ENCODE assay signal across 9 mouse cellular contexts in the genomic region with DNA sequence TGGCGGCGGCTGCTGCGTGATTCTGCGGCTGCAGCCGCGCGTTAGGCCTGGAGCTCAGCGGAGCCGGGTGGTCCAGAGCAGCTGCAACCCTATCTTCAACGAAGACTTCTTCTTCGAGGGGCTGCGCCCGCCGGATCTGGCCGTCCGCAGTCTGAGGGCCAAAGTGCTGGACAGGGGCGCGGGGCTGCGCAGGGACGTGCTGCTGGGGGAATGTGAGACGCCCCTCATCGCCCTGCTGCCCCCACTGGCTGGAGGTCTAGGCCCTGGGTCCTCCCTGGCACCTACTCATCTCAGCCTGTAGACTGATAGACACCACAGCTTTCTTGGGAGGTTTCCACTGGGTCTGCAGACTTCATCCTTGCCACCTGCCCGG. TPM values are rescaled to one million over a fixed set of nuclear protein-coding genes. Genes with fewer than 3 reads are reported as not detected.
DNase-seq lines count a peak whose midpoint lies in the region; ATAC-seq and TF ChIP-seq lines count a peak whose summit lies in the region.
"Had no signal": no experiment of that assay in that cellular context is flagged by ENCODE, and none has a peak within 500 bp of the region (broad histone marks: within the 10 kb centered on the region; RNA-seq: fewer than 3 reads in every experiment).

No protein-coding gene starts in this region.

- no peaks in the 10 kb centered on the region for H3K27me3 ChIP-seq in cerebellum, adult 2 months (ENCODE audit: control insufficient read depth, insufficient read depth, low read length)
- H3K27me3 ChIP-seq in neural tube, embryonic 11.5 days (ENCODE audit: control insufficient read depth, insufficient read depth, low read length), result peaks cover 17% of the 10 kb centered on the region
- H3K27me3 ChIP-seq in limb, embryonic 11.5 days (ENCODE audit: control insufficient read depth, insufficient read depth, low read length), result peaks cover 40% of the 10 kb centered on the region
- no peaks in the 10 kb centered on the region for H3K27me3 ChIP-seq in stomach, embryonic 14.5 days (ENCODE audit: control insufficient read depth, insufficient read depth, low read length)

- peak; percentile 33; the same call in 1 of the 2 replicates for ATAC-seq in neural tube, embryonic 11.5 days (ENCODE audit: insufficient read depth, low FRiP score, low TSS enrichment)
- ATAC-seq in limb, embryonic 11.5 days (ENCODE audit: insufficient number of reproducible peaks, low FRiP score, low TSS enrichment, low read depth), result peak; percentile 7; the same call in 1 of the 2 replicates
- peak; percentile 44; the same call in 1 of the 2 replicates for ATAC-seq in stomach, embryonic 14.5 days (ENCODE audit: insufficient number of reproducible peaks, insufficient read depth, low FRiP score, low read depth)

- DNase-seq in cerebellum, adult 2 months, result no peak
- no peak for DNase-seq in cerebellum, adult 11 months
- no peak for DNase-seq in neural tube, embryonic 11.5 days (ENCODE audit: low spot score)
- no peak for DNase-seq in neural tube, embryonic 10.5 days (ENCODE audit: extremely low spot score, low spot score)
- DNase-seq in limb, embryonic 11.5 days (ENCODE audit: low spot score), result peak; percentile 49
- DNase-seq in urinary bladder, postnatal 4 days (ENCODE audit: low spot score in 2 of 2), result no peak
- no peak for DNase-seq in adrenal gland, adult 18-20 months (ENCODE audit: low spot score in 2 of 2)

- no peak for TF ChIP-seq CTCF in cerebellum, adult 2 months (IDR thresholded peaks at IDR 0.05; ENCODE audit: borderline replicate concordance, insufficient read depth, low read depth, low read length)

- 10% methylated on average over 23 of the region's 23 CpGs for WGBS in cerebellum, adult 2 months
- WGBS in neural tube, embryonic 11.5 days, result 4% methylated on average over 19 of the region's 23 CpGs
- 4% methylated on average over 23 of the region's 23 CpGs for WGBS in limb, embryonic 11.5 days
- 5% methylated on average over 23 of the region's 23 CpGs for WGBS in stomach, embryonic 14.5 days

- peak overlapping the region; percentile 83 for H3K4me2 ChIP-seq in neural tube, embryonic 11.5 days (ENCODE audit: low read depth)
- peak overlapping the region; percentile 92 for H3K4me2 ChIP-seq in limb, embryonic 11.5 days (ENCODE audit: low read depth, severe bottlenecking)
- peak overlapping the region; percentile 92 for H3K4me2 ChIP-seq in stomach, embryonic 14.5 days (replicated peaks; ENCODE audit: low read depth, low read length)

- TF ChIP-seq POLR2A in cerebellum, adult 2 months (IDR thresholded peaks at IDR 0.05; ENCODE audit: borderline replicate concordance, insufficient read depth, low read length), result no peak

- H3K9ac ChIP-seq in neural tube, embryonic 11.5 days (ENCODE audit: low read length), result peak overlapping the region; percentile 82
- peak overlapping the region; percentile 76 for H3K9ac ChIP-seq in limb, embryonic 11.5 days (ENCODE audit: low read length)
- H3K9ac ChIP-seq in stomach, embryonic 14.5 days (replicated peaks; ENCODE audit: low read depth, low read length), result peak overlapping the region; percentile 68

- 0 out of 2 replicates have a peak overlapping the region, but pooled peaks have one; percentile 44 for H3K27ac ChIP-seq in cerebellum, adult 2 months (ENCODE audit: insufficient read depth, low read length)
- H3K27ac ChIP-seq in neural tube, embryonic 11.5 days (ENCODE audit: low read depth, low read length), result no peak overlapping the region
- H3K27ac ChIP-seq in limb, embryonic 11.5 days (replicated peaks; ENCODE audit: low read depth, low read length), result no peak overlapping the region
- H3K27ac ChIP-seq in stomach, embryonic 14.5 days (ENCODE audit: low read length), result no peak overlapping the region

- H3K9me3 ChIP-seq in neural tube, embryonic 11.5 days (ENCODE audit: control insufficient read depth, low read length), result no peaks in the 10 kb centered on the region
- peaks cover 4% of the 10 kb centered on the region; the same call in 1 of the 2 replicates for H3K9me3 ChIP-seq in limb, embryonic 11.5 days (ENCODE audit: control insufficient read depth, low read length)
- H3K9me3 ChIP-seq in stomach, embryonic 14.5 days (ENCODE audit: control insufficient read depth, low read depth, low read length), result no peaks in the 10 kb centered on the region

- H3K4me3 ChIP-seq in cerebellum, adult 2 months (replicated peaks; ENCODE audit: insufficient read depth, low read depth, low read length), result peak overlapping the region; percentile 44
- H3K4me3 ChIP-seq in neural tube, embryonic 11.5 days (ENCODE audit: low read depth, low read length), result peak overlapping the region; percentile 52
- H3K4me3 ChIP-seq in limb, embryonic 11.5 days (ENCODE audit: low read depth, low read length), result peak overlapping the region; percentile 50
- H3K4me3 ChIP-seq in stomach, embryonic 14.5 days (ENCODE audit: low read depth, low read length), result peak overlapping the region; percentile 48

- H3K36me3 ChIP-seq in neural tube, embryonic 11.5 days (ENCODE audit: control insufficient read depth, insufficient read depth, low read length), result no peaks in the 10 kb centered on the region
- no peaks in the 10 kb centered on the region for H3K36me3 ChIP-seq in limb, embryonic 11.5 days (ENCODE audit: control insufficient read depth, insufficient read depth, low read length)
- no peaks in the 10 kb centered on the region for H3K36me3 ChIP-seq in stomach, embryonic 14.5 days (ENCODE audit: control insufficient read depth, insufficient read depth, low read length)

- H3K4me1 ChIP-seq in cerebellum, adult 2 months (ENCODE audit: control insufficient read depth, insufficient read depth, low read length), result no peaks in the 10 kb centered on the region
- peaks cover 3% of the 10 kb centered on the region; the same call in 1 of the 2 replicates for H3K4me1 ChIP-seq in neural tube, embryonic 11.5 days (ENCODE audit: control insufficient read depth, insufficient read depth, low read length)
- no peaks in the 10 kb centered on the region for H3K4me1 ChIP-seq in limb, embryonic 11.5 days (ENCODE audit: control insufficient read depth, insufficient read depth, low read length)
- no peaks in the 10 kb centered on the region for H3K4me1 ChIP-seq in stomach, embryonic 14.5 days (ENCODE audit: control insufficient read depth, insufficient read depth, low read length)

RNA-seq across cellular contexts. Expression of a gene that starts 1.9 kb away (rescaled TPM):
- polyA plus RNA-seq in cerebellum, adult 2 months (2012; rRNA removed), result 3.5 and 3.7 TPM in 2 replicates
- 1.4 and 1.6 TPM in 2 replicates for polyA plus RNA-seq in neural tube, embryonic 11.5 days (2014; fragmentation: Nextera tagmentation; extraction: Ambion mirVana)
- polyA plus RNA-seq in limb, embryonic 11.5 days (2014; fragmentation: Nextera tagmentation; extraction: Ambion mirVana), result 1.0 and 1.2 TPM in 2 replicates
- 2.1 and 2.2 TPM in 2 replicates for polyA plus RNA-seq in stomach, embryonic 14.5 days (2014; fragmentation: Nextera tagmentation; extraction: Ambion mirVana)
- total RNA-seq in adrenal gland, adult 18-20 months (2021), result under 1 TPM; 0.38 to 0.40 TPM

RNA-seq across cellular contexts. Expression of a gene that starts 8.5 kb away (rescaled TPM):
- 20.4 and 20.9 TPM in 2 replicates for polyA plus RNA-seq in cerebellum, adult 2 months (2012; rRNA removed)
- 0.28 TPM in 1 of 2 replicates, not detected in the other for polyA plus RNA-seq in neural tube, embryonic 11.5 days (2014; fragmentation: Nextera tagmentation; extraction: Ambion mirVana)
- 0.44 and 0.85 TPM in 2 replicates for polyA plus RNA-seq in limb, embryonic 11.5 days (2014; fragmentation: Nextera tagmentation; extraction: Ambion mirVana)
- 4.2 and 5.3 TPM in 2 replicates for polyA plus RNA-seq in stomach, embryonic 14.5 days (2014; fragmentation: Nextera tagmentation; extraction: Ambion mirVana)
- 10 to 100 TPM; 20.3 to 27.7 TPM for total RNA-seq in adrenal gland, adult 18-20 months (2021)

RNA-seq across cellular contexts. Expression of a gene that starts 22.2 kb away (rescaled TPM):
- polyA plus RNA-seq in cerebellum, adult 2 months (2012; rRNA removed), result not detected in 2 replicates
- 0.19 TPM in 1 of 2 replicates, not detected in the other for polyA plus RNA-seq in neural tube, embryonic 11.5 days (2014; fragmentation: Nextera tagmentation; extraction: Ambion mirVana)
- polyA plus RNA-seq in limb, embryonic 11.5 days (2014; fragmentation: Nextera tagmentation; extraction: Ambion mirVana), result not detected in 2 replicates
- 1.4 and 1.6 TPM in 2 replicates for polyA plus RNA-seq in stomach, embryonic 14.5 days (2014; fragmentation: Nextera tagmentation; extraction: Ambion mirVana)
- not detected for total RNA-seq in adrenal gland, adult 18-20 months (2021)
- total RNA-seq: left cerebral cortex, postnatal 10 days had no signal

RNA-seq across cellular contexts. Expression of a gene that starts 34.2 kb away (rescaled TPM):
- polyA plus RNA-seq in cerebellum, adult 2 months (2012; rRNA removed), result 6.5 and 6.6 TPM in 2 replicates
- 0.33 and 0.46 TPM in 2 replicates for polyA plus RNA-seq in neural tube, embryonic 11.5 days (2014; fragmentation: Nextera tagmentation; extraction: Ambion mirVana)
- not detected in 2 replicates for polyA plus RNA-seq in limb, embryonic 11.5 days (2014; fragmentation: Nextera tagmentation; extraction: Ambion mirVana)
- polyA plus RNA-seq in stomach, embryonic 14.5 days (2014; fragmentation: Nextera tagmentation; extraction: Ambion mirVana), result 0.20 and 0.51 TPM in 2 replicates
- under 1 TPM; 0.56 to 0.70 TPM for total RNA-seq in adrenal gland, adult 18-20 months (2021)

RNA-seq across cellular contexts. Expression of a gene that starts 48.9 kb away (rescaled TPM):
- polyA plus RNA-seq in cerebellum, adult 2 months (2012; rRNA removed), result 21.4 and 22.8 TPM in 2 replicates
- polyA plus RNA-seq in neural tube, embryonic 11.5 days (2014; fragmentation: Nextera tagmentation; extraction: Ambion mirVana), result 43.8 and 48.1 TPM in 2 replicates
- polyA plus RNA-seq in limb, embryonic 11.5 days (2014; fragmentation: Nextera tagmentation; extraction: Ambion mirVana), result 8.5 and 8.7 TPM in 2 replicates
- polyA plus RNA-seq in stomach, embryonic 14.5 days (2014; fragmentation: Nextera tagmentation; extraction: Ambion mirVana), result 10.6 and 12.6 TPM in 2 replicates
- 10 to 100 TPM in 1 of 2 experiments, 1 to 10 TPM in 1; 8.5 to 14.3 TPM for total RNA-seq in adrenal gland, adult 18-20 months (2021)
